Mouse (Mus musculus) liver, adult 2 months (tissue): Measurements from ENCODE around the gene Scn4a. TPM values are rescaled to one million over a fixed set of nuclear protein-coding genes. Genes with fewer than 3 reads are reported as not detected.

Experiments
- DNase-seq: peaks from one replicate; pipeline ENCODE4 v3.0.0-alpha.2; 2011; ENCODE audit warnings: low read depth, low spot score; ENCODE audit errors: extremely low read depth
- H3K27ac ChIP-seq: fragments of 200-500 bp; replicated peaks from 2 replicates; pipeline ENCODE4 v1.5.1; 2012; ENCODE audit warnings: low read depth, mild to moderate bottlenecking, control low read depth, inconsistent platforms, low read length; ENCODE audit not compliant: insufficient read depth
- H3K27me3 ChIP-seq: fragments of 200-500 bp; 2 replicates; pipeline ENCODE4 v1.6.1; 2012; ENCODE audit warnings: mild to moderate bottlenecking, moderate library complexity, low read length, inconsistent platforms; ENCODE audit not compliant: control insufficient read depth, insufficient read depth
- H3K36me3 ChIP-seq: fragments of 200-500 bp; 2 replicates; pipeline ENCODE4 v1.6.1; 2012; ENCODE audit warnings: low read length, inconsistent platforms; ENCODE audit not compliant: control insufficient read depth, insufficient read depth
- H3K4me1 ChIP-seq: fragments of 200-500 bp; 2 replicates; pipeline ENCODE4 v1.6.1; 2011; ENCODE audit warnings: low read length; ENCODE audit not compliant: control insufficient read depth, insufficient read depth
- H3K4me3 ChIP-seq: fragments of 200-500 bp; 2 replicates; pipeline ENCODE4 v1.5.1; 2011; ENCODE audit warnings: low read depth, mild to moderate bottlenecking, control low read depth, low read length, moderate library complexity; ENCODE audit not compliant: insufficient read depth
- H3K79me2 ChIP-seq: fragments of 200-500 bp; 2 replicates; pipeline ENCODE4 v1.6.1; 2012; ENCODE audit warnings: inconsistent platforms, mild to moderate bottlenecking, low read length, moderate library complexity; ENCODE audit not compliant: control insufficient read depth, insufficient read depth
- H3K9ac ChIP-seq: fragments of 200-500 bp; 2 replicates; pipeline ENCODE4 v1.6.1; 2012; ENCODE audit warnings: low read depth, mild to moderate bottlenecking, control low read depth, inconsistent platforms, low read length
- CTCF ChIP-seq: fragments of 200-500 bp; IDR thresholded peaks from 2 replicates; pipeline ENCODE4 v1.5.1; 2011; ENCODE audit warnings: low read depth, low read length, control low read depth
- WGBS: fragments of 180-500 bp; shearing (Covaris S2); methylation state at CpG from one replicate; pipeline ENCODE4 v1.1.7; 2018; 5-methylcytosine and 5-hydroxymethylcytosine counted together
- polyA plus RNA-seq: library from polyadenylated mRNA; depleted of rRNA; stranded (reverse); fragments of >200 nt; gene quantifications from 2 replicates; pipeline ENCODE4 v1.2.3, GENCODE M21; 2012; rRNA removed
- total RNA-seq: library from RNA; depleted of rRNA; stranded (reverse); fragments of >200 nt; gene quantifications from 2 replicates; pipeline ENCODE4 v1.2.3, GENCODE M21; 2014; rRNA removed

Gene Scn4a
- total and polyA plus RNA-seq, 2 experiments = 0.02 to 0.09 TPM

DNA sequence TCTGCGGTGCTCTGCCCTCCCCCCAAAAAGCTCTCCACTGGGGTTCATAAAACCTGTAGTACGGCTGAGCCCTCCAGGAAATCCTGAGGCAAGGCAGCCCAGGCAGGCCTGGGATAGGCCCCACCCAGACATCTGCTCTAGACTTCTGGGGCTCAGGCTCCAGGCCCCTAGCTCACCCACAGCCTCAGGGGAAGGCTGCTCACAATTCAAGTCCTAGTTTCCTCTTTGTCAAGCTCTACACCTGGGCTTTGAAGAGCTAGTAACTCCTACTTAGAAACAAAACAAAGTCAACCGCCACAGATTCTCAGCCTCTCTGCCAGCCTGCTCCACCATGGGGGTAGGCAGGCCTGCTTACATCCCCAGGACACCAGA is 84.0 kb downstream of the Scn4a start:
- peaks cover 26% of the 10 kb centered on the region for H3K4me1 ChIP-seq
- 0 out of 2 replicates have a peak overlapping the region, but pooled peaks have one; percentile 9 for H3K9ac ChIP-seq
- H3K36me3 ChIP-seq = peaks cover 27% of the 10 kb centered on the region
- no peak for TF ChIP-seq CTCF
- no peaks in the 10 kb centered on the region for H3K27me3 ChIP-seq
- 31% methylated on average over 3 of the region's 3 CpGs for WGBS
- peak overlapping the region; percentile 48 for H3K27ac ChIP-seq
- no peak overlapping the region for H3K4me3 ChIP-seq
- peaks cover 15% of the 10 kb centered on the region; the same call in 1 of the 2 replicates for H3K79me2 ChIP-seq
- no peak for DNase-seq

Other genes with a start within 250 kb of the Scn4a start
- gene Gm10840, start 192.4 kb downstream of the Scn4a start, total RNA-seq = not detected in 2 replicates
- not detected in 2 replicates for gene Gm10840, start 192.4 kb downstream of the Scn4a start, polyA plus RNA-seq
- gene Limd2, start 192.4 kb downstream of the Scn4a start, total RNA-seq = 9.4 and 9.7 TPM in 2 replicates
- 21.8 and 26.3 TPM in 2 replicates for gene Limd2, start 192.4 kb downstream of the Scn4a start, polyA plus RNA-seq
- gene Strada, start 151.1 kb downstream of the Scn4a start, total RNA-seq = 1.8 and 2.8 TPM in 2 replicates
- gene Strada, start 151.1 kb downstream of the Scn4a start, polyA plus RNA-seq = 3.1 and 3.9 TPM in 2 replicates
- gene Ccdc47, start 136.9 kb downstream of the Scn4a start, total RNA-seq = 42.6 and 48.9 TPM in 2 replicates
- 12.8 and 16.9 TPM in 2 replicates for gene Ccdc47, start 136.9 kb downstream of the Scn4a start, polyA plus RNA-seq
- gene Ddx42, start 136.4 kb downstream of the Scn4a start, total RNA-seq = 16.0 and 19.7 TPM in 2 replicates
- gene Ddx42, start 136.4 kb downstream of the Scn4a start, polyA plus RNA-seq = 4.8 and 5.1 TPM in 2 replicates
- 19.7 and 20.7 TPM in 2 replicates for gene Ftsj3, start 97.2 kb downstream of the Scn4a start, total RNA-seq
- gene Ftsj3, start 97.2 kb downstream of the Scn4a start, polyA plus RNA-seq = 8.8 and 13.8 TPM in 2 replicates
- 60.3 and 65.2 TPM in 2 replicates for gene Psmc5, start 97.1 kb downstream of the Scn4a start, total RNA-seq
- gene Psmc5, start 97.1 kb downstream of the Scn4a start, polyA plus RNA-seq = 37.7 and 43.2 TPM in 2 replicates
- gene Smarcd2, start 80.3 kb downstream of the Scn4a start, total RNA-seq = 70.1 and 70.3 TPM in 2 replicates
- 67.3 and 84.8 TPM in 2 replicates for gene Smarcd2, start 80.3 kb downstream of the Scn4a start, polyA plus RNA-seq
- gene Tcam1, start 76.6 kb downstream of the Scn4a start, total RNA-seq = not detected in 2 replicates
- gene Tcam1, start 76.6 kb downstream of the Scn4a start, polyA plus RNA-seq = not detected in 2 replicates
- not detected in 2 replicates for gene Gh, start 51.4 kb downstream of the Scn4a start, total RNA-seq
- not detected in 2 replicates for gene Gh, start 51.4 kb downstream of the Scn4a start, polyA plus RNA-seq
- 2.1 and 4.6 TPM in 2 replicates for gene Cd79b, start 38.5 kb downstream of the Scn4a start, total RNA-seq
- gene Cd79b, start 38.5 kb downstream of the Scn4a start, polyA plus RNA-seq = 1.4 and 3.8 TPM in 2 replicates
- not detected in 2 replicates for gene Prr29, start 12.2 kb upstream of the Scn4a start, total RNA-seq
- gene Prr29, start 12.2 kb upstream of the Scn4a start, polyA plus RNA-seq = 0.17 TPM in 1 of 2 replicates, not detected in the other
- gene Icam2, start 34.8 kb upstream of the Scn4a start, total RNA-seq = 5.3 and 6.7 TPM in 2 replicates
- gene Icam2, start 34.8 kb upstream of the Scn4a start, polyA plus RNA-seq = 5.0 and 5.4 TPM in 2 replicates
- gene Ern1, start 134.6 kb upstream of the Scn4a start, total RNA-seq = 18.2 and 24.1 TPM in 2 replicates
- 36.3 and 52.8 TPM in 2 replicates for gene Ern1, start 134.6 kb upstream of the Scn4a start, polyA plus RNA-seq